Mouse (Mus musculus) kidney, postnatal 25 days (tissue): ENCODE measurements around the gene Gprin1.

Experiments
- DNase-seq, 2 experiments: peaks; one replicate each; pipeline ENCODE4 v3.0.0; 2021; ENCODE audit warnings: mixed read lengths in 2 of 2

Gene Gprin1

GRCm38 (mm10) chr13:54749864-54750411 lies at the start of gene Gprin1:
Gprin1 (minus strand) TSS chr13:54749874.
- no peak for DNase-seq

- no peak for DNase-seq
These were observed 49.1 kb upstream of the Gprin1 start for GRCm38 (mm10) chr13:54798740-54799139.

- no peak for DNase-seq
These were observed 48.4 kb upstream of the Gprin1 start for GRCm38 (mm10) chr13:54797861-54798643.

GRCm38 (mm10) chr13:54797356-54797755 lies 47.7 kb upstream of the Gprin1 start:
- DNase-seq = peak in 1 of 2 experiments; percentile 50

- no peak for DNase-seq
These were observed 45.2 kb upstream of the Gprin1 start for GRCm38 (mm10) chr13:54794843-54795242.

GRCm38 (mm10) chr13:54794002-54794577 lies 44.4 kb upstream of the Gprin1 start:
- no peak for DNase-seq

- peak in 1 of 2 experiments; percentile 11 for DNase-seq
These were observed 42.9 kb upstream of the Gprin1 start for GRCm38 (mm10) chr13:54792259-54793230.

GRCm38 (mm10) chr13:54789561-54790397 lies 40.1 kb upstream of the Gprin1 start:
- DNase-seq = peak; percentile 47 to 65

GRCm38 (mm10) chr13:54788740-54789560 lies 39.3 kb upstream of the Gprin1 start, which contains the start of gene Tspan17:
Tspan17 (plus strand) TSS chr13:54789377.
- peak; percentile 97 to 98 for DNase-seq

GRCm38 (mm10) chr13:54787591-54787990 lies 37.9 kb upstream of the Gprin1 start:
- DNase-seq = peak; percentile 64 to 73

- DNase-seq = no peak
These were observed 34.0 kb upstream of the Gprin1 start, which contains the start of gene Eif4e1b for GRCm38 (mm10) chr13:54783698-54784097. Eif4e1b (plus strand) TSS chr13:54783998.

GRCm38 (mm10) chr13:54783235-54783634 lies 33.6 kb upstream of the Gprin1 start:
- DNase-seq = no peak

GRCm38 (mm10) chr13:54781086-54781485 lies 31.4 kb upstream of the Gprin1 start:
- no peak for DNase-seq

- DNase-seq = peak in 1 of 2 experiments; percentile 43
These were observed 30.9 kb upstream of the Gprin1 start for GRCm38 (mm10) chr13:54780592-54780991.

GRCm38 (mm10) chr13:54767012-54767411 lies 17.3 kb upstream of the Gprin1 start:
- DNase-seq = no peak

- DNase-seq = peak; percentile 29 to 49
These were observed 16.6 kb upstream of the Gprin1 start, which contains the start of gene Sncb for GRCm38 (mm10) chr13:54766192-54766768. Sncb (minus strand) TSS chr13:54766595.

GRCm38 (mm10) chr13:54765281-54766191 lies 15.9 kb upstream of the Gprin1 start:
- DNase-seq = no peak

GRCm38 (mm10) chr13:54760906-54761305 lies 11.2 kb upstream of the Gprin1 start:
- no peak for DNase-seq

- DNase-seq = no peak
These were observed 10.6 kb upstream of the Gprin1 start for GRCm38 (mm10) chr13:54760164-54760795.
